Mouse (Mus musculus) adrenal gland, adult 8-10 months (tissue): ENCODE measurements around the gene Pank4. TPM values are rescaled to one million over a fixed set of nuclear protein-coding genes. Genes with fewer than 3 reads are reported as not detected.

Experiments
- DNase-seq: peaks from one replicate; pipeline ENCODE4 v3.0.0; 2022
- total RNA-seq, 4 experiments: library from RNA; stranded (reverse); gene quantifications; 2 replicates each; pipeline ENCODE4 v1.2.4; 2022

Pank4 gene
- total RNA-seq, 4 experiments from 2014 or later: 27.8 to 38.1 (median 34.0) TPM

GRCm38 (mm10) chr4:155014244-155014643 lies 50.3 kb downstream of the Pank4 start:
- DNase-seq: no peak

GRCm38 (mm10) chr4:155014791-155015190 lies 50.9 kb downstream of the Pank4 start:
- no peak for DNase-seq

GRCm38 (mm10) chr4:155015550-155015949 lies 51.6 kb downstream of the Pank4 start:
- DNase-seq: no peak

- DNase-seq: no peak
These were observed 52.9 kb downstream of the Pank4 start for GRCm38 (mm10) chr4:155016807-155017206.

- no peak for DNase-seq
These were observed 53.4 kb downstream of the Pank4 start for GRCm38 (mm10) chr4:155017253-155017878.

DNA sequence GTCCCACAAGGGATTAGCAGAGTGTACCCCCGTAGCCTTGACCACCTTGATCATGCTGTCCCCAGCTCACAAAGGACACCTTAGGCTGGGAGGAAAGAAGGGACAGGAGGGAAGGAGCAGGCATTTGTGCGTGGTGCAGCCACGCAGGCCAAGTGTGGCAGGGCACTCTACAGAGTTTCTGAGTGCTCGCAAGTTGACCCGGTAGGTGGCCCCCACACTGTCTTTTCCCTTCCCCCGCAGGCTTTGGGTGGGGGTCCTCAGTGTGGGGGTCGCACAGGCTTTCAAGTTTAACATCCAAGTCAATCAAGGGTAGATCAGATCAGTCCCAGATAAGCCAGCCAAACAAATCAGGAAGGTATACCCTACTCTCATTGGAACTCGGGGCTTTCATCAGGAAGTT lies 54.1 kb downstream of the Pank4 start:
- DNase-seq: no peak

DNA sequence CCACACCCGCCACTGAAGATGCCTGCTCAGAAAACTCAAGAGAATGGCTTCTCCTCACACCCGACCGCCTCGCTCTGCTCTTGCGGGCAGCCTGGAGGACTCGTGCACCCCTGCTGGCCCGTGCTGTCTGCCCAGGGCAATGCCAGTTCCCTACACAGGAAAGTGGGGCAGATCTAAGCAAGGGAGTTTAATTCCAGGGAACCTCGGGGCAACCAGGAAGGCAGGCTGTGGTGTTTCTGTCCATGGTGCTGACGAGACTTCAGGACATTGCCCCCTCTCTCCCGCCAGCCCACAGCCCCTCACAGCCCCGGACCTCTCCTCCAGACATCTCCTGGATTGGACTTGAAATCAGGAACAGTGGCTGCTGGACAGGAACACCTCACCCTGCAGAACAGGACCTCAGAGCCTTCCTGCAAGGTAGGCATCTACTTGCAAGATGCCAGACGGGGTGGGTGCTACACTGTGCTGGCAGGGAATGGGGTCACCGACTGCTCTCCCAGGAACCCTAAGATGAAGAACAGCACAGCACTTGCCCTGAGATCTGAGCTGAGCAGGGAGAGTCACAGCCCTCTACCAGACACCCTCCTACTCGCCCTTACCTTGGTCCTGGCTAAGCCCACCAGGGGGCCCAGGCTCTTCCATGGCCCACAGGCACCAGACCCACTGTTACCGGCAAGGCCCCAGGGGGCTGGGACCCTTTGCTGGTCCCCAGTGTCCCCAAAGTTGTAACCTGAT lies 54.8 kb downstream of the Pank4 start:
- no peak for DNase-seq

DNA sequence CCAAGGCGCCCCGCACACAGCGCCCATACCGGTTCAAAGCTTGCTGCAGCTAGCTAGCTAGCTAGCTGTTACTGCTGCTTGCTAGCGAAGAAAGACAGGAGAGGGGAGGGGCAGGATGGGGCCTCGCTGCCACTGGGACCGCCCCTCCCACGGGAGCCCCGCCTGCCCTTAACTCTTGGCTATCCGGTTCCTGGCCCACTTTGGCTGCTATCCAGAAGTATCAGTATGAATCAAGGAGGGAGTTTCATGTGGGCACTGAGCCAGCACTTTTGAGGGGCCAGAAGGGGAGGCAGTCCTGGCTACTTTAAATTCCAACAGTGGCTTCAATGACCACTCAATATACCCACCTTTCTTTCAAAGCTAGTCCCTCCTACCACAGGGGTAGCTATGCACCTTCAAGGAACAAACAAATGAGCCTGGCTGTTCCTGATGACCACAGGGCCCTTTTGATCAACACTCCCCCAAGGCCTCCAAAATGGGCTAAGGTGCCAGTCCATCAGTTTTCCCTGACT lies 55.5 kb downstream of the Pank4 start:
- no peak for DNase-seq

- no peak for DNase-seq
These were observed 56.2 kb downstream of the Pank4 start for GRCm38 (mm10) chr4:155020141-155020540.

GRCm38 (mm10) chr4:155020813-155021212 lies 56.9 kb downstream of the Pank4 start:
- no peak for DNase-seq

- DNase-seq: no peak
These were observed 58.4 kb downstream of the Pank4 start for GRCm38 (mm10) chr4:155022228-155022855.

DNA sequence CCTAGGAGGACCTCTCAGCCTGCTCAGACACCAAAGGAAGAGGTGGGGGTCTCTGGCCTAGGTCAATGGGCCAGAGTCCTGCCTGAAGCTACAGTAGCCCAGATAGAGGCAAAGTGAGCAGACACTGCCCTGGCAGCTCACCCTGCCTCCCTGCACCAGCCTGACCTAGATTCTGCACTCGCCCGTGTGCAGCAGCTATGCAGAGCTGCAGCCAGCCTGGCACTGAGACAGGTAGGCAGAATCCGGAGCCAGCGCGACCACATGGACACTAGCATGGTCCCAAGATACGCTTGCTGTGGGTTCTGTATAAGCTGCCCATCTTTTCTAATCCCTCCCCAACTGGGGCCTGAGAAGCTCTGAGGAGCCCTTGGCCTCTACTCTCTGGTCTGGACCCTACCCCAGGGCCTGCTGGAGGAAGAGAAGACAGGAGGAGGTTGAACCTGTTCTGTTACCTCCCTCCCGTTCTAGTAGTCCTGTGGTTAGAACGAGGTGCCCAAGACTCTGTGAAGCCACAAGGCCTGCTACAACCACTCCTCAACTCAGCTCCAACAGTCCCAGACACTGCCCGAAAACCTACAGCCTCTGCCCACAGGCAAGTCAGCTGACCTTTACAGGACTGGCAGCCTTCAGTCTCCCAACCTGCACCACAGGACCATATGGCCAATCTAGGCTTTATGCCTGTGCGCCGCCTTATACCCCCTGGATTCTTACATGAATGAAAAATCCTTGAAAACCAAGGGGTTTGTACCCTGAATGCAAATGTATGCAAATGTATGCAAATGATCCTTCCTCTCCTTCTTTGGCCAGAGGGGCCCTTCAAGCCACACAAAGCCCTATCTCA lies 60.5 kb downstream of the Pank4 start:
- DNase-seq: no peak

Other genes with a start within 250 kb of the Pank4 start
- under 1 TPM; 0.38 to 0.63 (median 0.46) TPM for gene Ttc34, start 126.7 kb upstream of the Pank4 start, total RNA-seq
- 1 to 10 TPM in 2 of 4 experiments, under 1 TPM in 2; 0.31 to 4.6 (median 1.5) TPM for gene Mmel1, start 94.5 kb upstream of the Pank4 start, total RNA-seq
- 100 to 1,000 TPM in 2 of 4 experiments, 10 to 100 TPM in 2; 21.8 to 161 (median 71.6) TPM for gene Fam213b, start 65.0 kb upstream of the Pank4 start, total RNA-seq
- gene Tnfrsf14, start 35.6 kb upstream of the Pank4 start, total RNA-seq: 10 to 100 TPM in 1 of 4 experiments, 1 to 10 TPM in 3; 6.9 to 14.7 (median 8.7) TPM
- not detected for gene Hes5, start 3.2 kb upstream of the Pank4 start, total RNA-seq
- gene Plch2, start 92.7 kb downstream of the Pank4 start, total RNA-seq: 1 to 10 TPM in 2 of 4 experiments, under 1 TPM in 2; 0.46 to 2.3 (median 1.1) TPM
- 10 to 100 TPM; 19.3 to 32.9 (median 21.7) TPM for gene Pex10, start 102.9 kb downstream of the Pank4 start, total RNA-seq
- gene Rer1, start 122.3 kb downstream of the Pank4 start, total RNA-seq: 100 to 1,000 TPM in 2 of 4 experiments, 10 to 100 TPM in 2; 96.8 to 116 (median 106) TPM
- gene Morn1, start 122.5 kb downstream of the Pank4 start, total RNA-seq: 10 to 100 TPM in 2 of 4 experiments, 1 to 10 TPM in 2; 7.9 to 17.0 (median 12.8) TPM